Mouse (Mus musculus) neural tube, embryonic 10.5 days (tissue): ENCODE measurements around the gene Celf2.
A peak's percentile ranks its signal among the peaks of the same experiment; 100 is the strongest.

ENCODE experiments used
- DNase-seq: peaks from one replicate; pipeline ENCODE4 v3.0.0-alpha.2; 2017; ENCODE audit warnings: low spot score; ENCODE audit errors: extremely low spot score

The Celf2 gene

GRCm38 (mm10) chr2:6872131-6872893, 637.1 kb downstream of the Celf2 start:
- peak; percentile 74 for DNase-seq

GRCm38 (mm10) chr2:6871281-6872130, 637.9 kb downstream of the Celf2 start:
- no peak for DNase-seq

GRCm38 (mm10) chr2:6869956-6870710, 639.2 kb downstream of the Celf2 start:
- DNase-seq, result no peak

DNA sequence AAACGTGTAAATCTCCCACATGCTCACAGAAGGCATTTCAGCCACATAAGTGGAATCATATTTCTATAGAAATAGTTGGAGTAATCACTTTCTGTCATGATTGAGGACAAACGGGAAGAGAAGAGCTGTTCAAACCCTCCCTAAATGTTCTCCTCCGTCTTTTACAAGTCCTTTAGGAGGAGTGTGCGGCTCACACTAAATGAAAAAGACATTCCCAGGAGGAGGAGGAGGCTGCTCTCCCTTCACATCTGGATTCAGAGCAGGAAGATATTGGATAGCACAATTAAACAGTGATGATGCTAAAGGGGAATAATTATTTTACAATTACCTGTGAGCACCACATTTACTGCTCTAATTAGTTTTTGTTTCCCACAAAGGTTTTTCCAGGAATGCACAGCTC, 642.1 kb downstream of the Celf2 start:
- no peak for DNase-seq

DNA sequence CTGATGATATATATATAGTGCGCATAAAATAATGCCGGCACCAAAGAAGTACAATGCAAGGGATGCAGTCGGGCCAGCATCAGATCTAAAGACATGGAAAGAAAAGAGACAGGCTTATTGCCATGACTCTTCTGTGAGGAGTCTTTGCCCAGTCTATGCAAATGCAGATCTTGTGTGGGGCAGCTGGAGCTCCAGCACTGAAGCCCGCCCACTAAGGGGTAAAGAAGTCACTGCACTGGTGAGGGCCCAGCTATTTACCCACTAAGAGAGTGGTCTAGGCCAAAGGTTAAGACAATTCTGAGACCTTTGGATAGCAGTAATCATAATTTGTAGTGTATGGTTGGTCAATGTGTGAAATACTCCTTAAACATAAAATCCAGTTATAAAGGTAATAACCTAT, 643.6 kb downstream of the Celf2 start:
- no peak for DNase-seq

- no peak for DNase-seq
Observed at GRCm38 (mm10) chr2:6850102-6850644, 659.2 kb downstream of the Celf2 start.

GRCm38 (mm10) chr2:6849388-6849787, 660.0 kb downstream of the Celf2 start:
- DNase-seq, result no peak

GRCm38 (mm10) chr2:6830021-6830420, 679.3 kb downstream of the Celf2 start:
- DNase-seq, result no peak

DNA sequence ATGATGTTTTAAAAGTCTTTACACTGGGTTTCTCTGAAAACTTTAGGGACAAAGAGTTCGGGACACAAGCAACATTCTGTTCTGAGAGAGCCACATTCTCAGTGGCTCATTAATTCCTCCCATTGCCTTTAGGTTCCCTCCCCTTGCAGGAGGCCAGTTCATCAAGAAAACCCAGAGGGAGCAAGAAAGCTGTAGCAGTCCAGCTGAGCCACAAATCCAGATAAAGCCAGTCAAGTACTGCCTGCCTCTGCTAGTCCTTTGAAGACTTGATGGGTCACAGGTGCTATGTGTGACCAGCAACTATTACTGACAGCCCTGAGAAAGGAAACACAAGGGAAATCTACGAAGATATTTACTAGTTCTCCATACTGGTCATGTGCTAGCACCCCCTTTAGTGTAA, 681.8 kb downstream of the Celf2 start:
- DNase-seq, result no peak

DNA sequence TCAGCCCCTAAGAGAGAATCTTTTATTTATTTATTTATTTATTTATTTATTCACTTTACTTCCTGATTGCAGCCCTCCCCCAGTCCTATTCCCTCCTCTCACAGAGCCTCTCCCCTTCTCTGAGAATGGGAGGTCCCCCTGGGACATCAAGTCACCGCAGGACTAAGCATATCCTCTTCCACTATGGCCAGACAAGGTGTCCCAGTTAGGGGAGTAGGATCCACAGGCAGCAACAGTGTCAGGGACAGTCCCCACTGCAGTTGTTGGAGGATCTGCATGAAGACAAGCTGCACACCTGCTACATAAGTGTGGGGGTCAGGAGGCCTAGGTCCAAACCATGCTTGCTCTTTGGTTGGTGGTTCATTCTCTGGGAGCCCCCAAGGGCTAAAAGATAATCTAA, 686.3 kb downstream of the Celf2 start:
- no peak for DNase-seq

GRCm38 (mm10) chr2:6821593-6821992, 687.8 kb downstream of the Celf2 start:
- DNase-seq, result no peak

DNA sequence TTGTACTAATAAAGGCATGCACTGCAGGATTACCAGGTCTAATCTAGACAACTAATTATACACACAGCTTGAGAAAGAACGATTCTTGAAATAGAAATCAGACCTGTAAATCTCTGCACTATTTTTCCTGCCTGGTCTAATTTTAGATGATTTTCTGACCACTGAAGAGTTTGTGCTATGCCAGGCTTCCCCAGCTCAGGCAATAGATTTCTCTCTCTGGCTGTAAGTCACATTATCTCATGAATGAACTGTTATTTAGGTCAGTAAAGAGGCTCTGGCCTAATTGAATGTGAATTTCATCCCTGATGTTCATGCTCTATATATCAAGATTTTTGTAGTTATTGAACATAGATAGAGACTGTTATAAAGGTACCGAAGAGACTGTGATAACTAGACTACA, 694.1 kb downstream of the Celf2 start:
- DNase-seq, result no peak

DNA sequence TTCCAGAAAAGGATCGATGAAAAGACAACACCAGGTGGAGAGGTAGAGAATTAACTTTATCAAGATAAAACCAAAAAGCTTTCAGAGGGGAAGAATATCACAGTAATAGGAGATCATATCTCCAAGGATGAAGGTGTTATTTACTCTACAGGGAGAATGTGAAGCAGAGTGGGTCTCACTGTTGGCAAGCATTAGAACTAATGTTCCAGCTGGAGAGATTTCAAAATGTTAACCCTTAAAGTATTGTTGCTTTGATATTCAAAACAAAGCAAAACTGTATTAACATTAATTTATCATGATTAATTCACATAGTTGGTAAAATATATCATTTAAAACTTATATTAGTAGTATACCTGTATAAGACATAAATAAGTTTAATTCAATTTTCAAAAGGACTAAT, 700.6 kb downstream of the Celf2 start:
- DNase-seq, result no peak

DNA sequence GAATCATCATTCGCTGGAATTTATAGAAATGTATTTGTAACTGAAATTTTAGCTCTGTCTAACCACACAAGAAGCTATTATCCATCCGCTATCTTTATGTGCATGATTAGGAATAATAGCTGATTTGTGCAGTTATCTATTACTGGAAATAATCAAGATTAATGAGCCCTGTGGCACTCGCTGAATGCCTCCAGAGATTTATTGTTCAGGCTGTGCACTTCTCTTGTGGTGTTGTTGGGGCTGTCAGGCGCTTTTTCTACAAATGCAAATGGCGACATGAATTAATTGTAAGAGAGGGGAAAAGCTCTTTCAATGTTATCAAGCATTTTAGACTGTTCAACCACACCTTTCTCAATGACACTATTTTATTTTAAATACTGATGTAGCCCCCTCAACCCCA, 712.6 kb downstream of the Celf2 start:
- no peak for DNase-seq

- no peak for DNase-seq
Observed at GRCm38 (mm10) chr2:6795995-6796588, 713.3 kb downstream of the Celf2 start.

DNA sequence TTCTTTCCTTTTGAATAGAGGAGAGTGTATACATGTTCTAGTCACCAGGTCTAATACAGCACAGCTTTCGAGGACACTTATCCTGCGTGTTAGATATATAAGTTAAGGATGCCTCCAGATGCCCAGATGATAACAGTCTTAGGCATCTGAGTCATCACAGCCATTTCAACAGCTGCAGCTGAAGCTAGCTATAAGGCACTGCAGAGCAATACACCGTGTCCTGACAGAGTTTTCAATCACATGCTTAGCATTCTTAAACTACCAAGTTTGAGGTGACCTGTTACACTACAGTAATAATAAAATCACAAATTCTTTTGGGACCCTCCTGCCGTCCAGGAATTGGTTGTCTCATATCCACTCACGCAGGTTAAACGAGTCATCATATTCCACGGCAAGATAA, 714.5 kb downstream of the Celf2 start:
- DNase-seq, result no peak

DNA sequence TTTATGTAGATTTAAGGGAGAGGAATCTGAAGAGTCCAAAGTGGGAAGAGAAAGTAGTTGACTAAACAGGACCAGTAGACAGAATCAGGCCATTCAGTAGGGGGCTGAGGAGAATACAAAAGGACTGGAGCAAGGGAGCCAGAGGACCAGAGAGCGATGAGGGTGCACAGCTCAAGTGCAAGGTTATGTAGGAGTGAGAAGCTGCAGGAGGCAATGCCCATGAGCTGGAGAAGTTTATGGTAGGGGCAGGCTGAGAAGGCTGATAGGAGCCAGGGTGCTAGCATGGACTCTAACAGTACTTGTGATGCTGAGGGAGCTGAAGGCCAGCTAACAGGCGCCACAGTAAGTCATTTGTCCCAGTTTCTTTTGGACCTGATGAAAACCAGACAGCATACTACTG, 718.5 kb downstream of the Celf2 start:
- no peak for DNase-seq

DNA sequence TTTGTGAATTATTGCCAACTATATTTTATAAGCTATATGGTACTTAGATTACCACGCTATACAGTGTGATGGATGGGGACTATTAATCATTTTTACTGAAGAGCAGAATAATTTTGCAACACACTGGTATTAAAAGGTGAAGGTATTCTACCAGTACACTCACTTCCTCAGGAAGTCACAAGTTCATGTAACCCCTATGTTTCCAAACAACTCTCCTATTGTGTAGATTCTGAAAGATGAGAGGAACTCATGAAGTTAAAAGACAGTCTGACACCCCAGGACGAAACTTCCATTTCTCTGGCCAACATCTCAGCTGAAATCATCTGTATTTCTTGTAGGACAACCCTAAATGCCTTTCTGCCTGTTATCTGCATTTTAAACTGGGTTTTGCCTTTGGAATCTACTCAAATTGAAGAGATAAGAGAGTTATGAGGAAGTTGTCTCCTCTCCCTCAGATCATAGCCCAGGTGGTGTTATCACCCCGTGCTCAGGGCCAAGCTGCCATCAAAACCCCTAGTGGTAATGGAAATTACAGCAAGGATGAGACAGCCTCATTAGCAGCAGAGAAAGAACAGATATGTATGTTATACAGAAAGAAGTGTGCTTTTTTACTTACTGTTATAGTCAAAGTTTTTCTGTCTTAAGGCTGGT, 722.7 kb downstream of the Celf2 start:
- no peak for DNase-seq

DNA sequence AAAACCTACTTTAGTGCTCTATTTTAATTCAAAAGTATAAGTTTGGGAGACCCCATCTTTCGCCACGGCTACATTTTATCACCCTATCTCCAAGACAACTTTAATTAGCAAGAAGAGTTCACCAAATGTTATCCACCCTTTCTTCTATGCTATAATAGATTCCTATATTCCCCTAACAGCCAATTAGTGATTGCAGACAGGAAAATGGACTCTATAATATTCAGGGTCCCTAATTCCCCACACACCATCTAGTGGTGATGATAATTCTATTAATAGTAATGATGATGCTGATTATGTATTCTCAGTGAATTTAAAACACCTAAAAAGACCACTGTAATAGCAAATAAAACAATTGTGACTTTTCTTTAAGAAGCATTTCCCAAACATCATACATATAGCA, 739.1 kb downstream of the Celf2 start:
- no peak for DNase-seq

- no peak for DNase-seq
Observed at GRCm38 (mm10) chr2:6762381-6762780, 747.0 kb downstream of the Celf2 start.

DNA sequence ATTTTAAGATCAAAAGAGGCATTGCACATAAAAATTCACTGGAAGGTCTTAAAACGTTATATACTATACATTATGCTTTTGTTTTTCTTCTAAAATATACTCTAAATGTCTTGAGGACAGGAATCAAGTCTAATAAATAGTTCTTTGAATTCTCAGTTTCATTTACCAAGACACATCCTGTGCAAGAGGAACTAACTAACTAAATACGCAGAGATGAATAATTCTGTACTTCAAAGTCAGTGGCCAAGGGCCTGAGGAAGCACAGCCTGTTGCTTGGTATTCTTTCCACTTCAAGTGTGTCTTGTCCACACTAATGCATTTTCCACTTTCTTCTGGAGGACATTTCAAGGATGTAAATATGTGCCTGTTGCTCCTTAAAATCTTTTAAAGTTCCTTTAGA, 766.2 kb downstream of the Celf2 start:
- no peak for DNase-seq
